Mouse (Mus musculus) heart, postnatal 0 days (tissue): ENCODE measurements around the gene Prdm16. TPM values are rescaled to one million over a fixed set of nuclear protein-coding genes. Genes with fewer than 3 reads are reported as not detected.

Experiments
- ATAC-seq: fragments of 200-750 bp; cut with Nextera tagmentation; 2 replicates; pipeline ENCODE4 v1.8.0; 2017; ENCODE audit warnings: low read depth, moderate number of reproducible peaks, moderate library complexity; ENCODE audit not compliant: insufficient read depth
- DNase-seq: peaks from one replicate; pipeline ENCODE4 v3.0.0-alpha.2; 2016; ENCODE audit warnings: low spot score
- H3K27ac ChIP-seq: fragments of 300-500 bp; sonication (generic); 2 replicates; pipeline ENCODE4 v1.5.1; 2014; ENCODE audit warnings: low read depth, mild to moderate bottlenecking
- H3K27me3 ChIP-seq: fragments of 300-500 bp; sonication (generic); 2 replicates; pipeline ENCODE4 v1.6.1; 2014; ENCODE audit warnings: low read length, mixed read lengths; ENCODE audit not compliant: control insufficient read depth, insufficient read depth
- H3K36me3 ChIP-seq: fragments of 300-500 bp; sonication (generic); replicated peaks from 2 replicates; pipeline ENCODE4 v1.6.1; 2014; ENCODE audit warnings: low read length, mixed read lengths; ENCODE audit not compliant: control insufficient read depth, insufficient read depth
- H3K4me1 ChIP-seq: fragments of 300-500 bp; sonication (generic); 2 replicates; pipeline ENCODE4 v1.6.1; 2014; ENCODE audit warnings: antibody characterized with exemption; ENCODE audit not compliant: control insufficient read depth, insufficient read depth
- H3K4me2 ChIP-seq: fragments of 300-500 bp; sonication (generic); 2 replicates; pipeline ENCODE4 v1.6.1; 2014; ENCODE audit warnings: low read depth, mild to moderate bottlenecking, low read length, moderate library complexity
- H3K4me3 ChIP-seq: fragments of 300-500 bp; sonication (generic); 2 replicates; pipeline ENCODE4 v1.5.1; 2014; ENCODE audit warnings: low read depth, low read length
- H3K9ac ChIP-seq: fragments of 300-500 bp; sonication (generic); replicated peaks from 2 replicates; pipeline ENCODE4 v1.6.1; 2014; ENCODE audit warnings: low read depth, low read length, mixed read lengths
- H3K9me3 ChIP-seq: fragments of 300-500 bp; sonication (generic); replicated peaks from 2 replicates; pipeline ENCODE4 v1.6.1; 2016; ENCODE audit warnings: low read length; ENCODE audit not compliant: control insufficient read depth
- CTCF ChIP-seq: IDR thresholded peaks from 2 replicates; pipeline ENCODE4 v1.5.1; 2016; ENCODE audit warnings: antibody characterized with exemption, control low read depth, low read depth
- EP300 ChIP-seq: IDR thresholded peaks from 2 replicates; pipeline ENCODE4 v1.6.1; 2016; ENCODE audit warnings: antibody characterized with exemption, low read depth
- WGBS: fragments of 180-500 bp; shearing (Covaris S2); extraction: QIAGEN DNeasy Blood & Tissue Kit; methylation state at CpG from one replicate; pipeline ENCODE4 v1.1.7; 2014; 5-methylcytosine and 5-hydroxymethylcytosine counted together
- polyA plus RNA-seq: library from polyadenylated mRNA; unstranded; fragments of >200 nt; fragmentation: Nextera tagmentation; extraction: Ambion mirVana; gene quantifications from 2 replicates; pipeline ENCODE4 v1.2.1, GENCODE M21; 2015
- total RNA-seq: library from RNA; depleted of rRNA; stranded (reverse); fragments of >200 nt; gene quantifications from 2 replicates; pipeline ENCODE4 v1.2.3, GENCODE M21; 2014; ENCODE audit warnings: low replicate concordance

Gene Prdm16
- total and polyA plus RNA-seq, 2 experiments from 2014 or later: 9.3 to 14.7 TPM

DNA sequence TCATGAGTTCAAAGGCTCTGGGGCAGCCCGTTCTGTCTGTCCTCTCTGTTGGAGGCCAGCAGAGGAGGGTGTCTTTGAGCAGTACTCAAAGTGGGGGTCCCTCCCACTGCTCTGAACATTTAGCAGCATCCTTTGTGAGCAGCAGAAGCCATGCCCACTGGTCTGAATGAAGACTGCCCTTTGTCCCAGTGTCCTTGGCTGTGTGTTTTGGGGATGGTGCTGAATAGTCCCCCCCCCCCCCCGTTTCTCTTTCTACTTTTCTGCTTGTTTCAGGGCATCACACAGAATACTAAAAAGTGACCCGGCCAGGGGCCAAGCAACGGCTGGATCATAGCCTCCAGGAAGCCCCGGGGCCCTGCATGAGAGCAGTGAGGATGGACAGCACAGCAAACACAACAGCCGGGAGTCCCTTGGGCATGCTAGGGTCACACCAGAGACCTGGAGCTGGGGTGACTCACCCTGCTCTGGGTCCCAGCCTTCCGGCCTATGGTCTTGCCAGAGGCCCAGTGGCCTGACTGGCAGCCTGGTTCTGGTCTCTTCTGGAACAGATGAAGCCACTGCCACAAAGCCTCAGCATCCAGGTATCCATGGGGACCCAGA, 242.4 kb downstream of the Prdm16 start:
- peak; percentile 3 for DNase-seq
- Histone ChIP-seq H3K27ac (peak overlapping the region; percentile 83), H3K4me3 (no peak overlapping the region), H3K36me3 (no peaks in the 10 kb centered on the region), H3K4me1 (peaks cover 24% of the 10 kb centered on the region), H3K9ac (no peak overlapping the region), H3K27me3 (no peaks in the 10 kb centered on the region), H3K9me3 (no peaks in the 10 kb centered on the region), H3K4me2 (no peak overlapping the region)
- ATAC-seq: no peak; the same call in 1 of the 2 replicates
- 33% methylated on average over 7 of the region's 7 CpGs for WGBS
- TF ChIP-seq CTCF: no peak
- no peak for TF ChIP-seq EP300

DNA sequence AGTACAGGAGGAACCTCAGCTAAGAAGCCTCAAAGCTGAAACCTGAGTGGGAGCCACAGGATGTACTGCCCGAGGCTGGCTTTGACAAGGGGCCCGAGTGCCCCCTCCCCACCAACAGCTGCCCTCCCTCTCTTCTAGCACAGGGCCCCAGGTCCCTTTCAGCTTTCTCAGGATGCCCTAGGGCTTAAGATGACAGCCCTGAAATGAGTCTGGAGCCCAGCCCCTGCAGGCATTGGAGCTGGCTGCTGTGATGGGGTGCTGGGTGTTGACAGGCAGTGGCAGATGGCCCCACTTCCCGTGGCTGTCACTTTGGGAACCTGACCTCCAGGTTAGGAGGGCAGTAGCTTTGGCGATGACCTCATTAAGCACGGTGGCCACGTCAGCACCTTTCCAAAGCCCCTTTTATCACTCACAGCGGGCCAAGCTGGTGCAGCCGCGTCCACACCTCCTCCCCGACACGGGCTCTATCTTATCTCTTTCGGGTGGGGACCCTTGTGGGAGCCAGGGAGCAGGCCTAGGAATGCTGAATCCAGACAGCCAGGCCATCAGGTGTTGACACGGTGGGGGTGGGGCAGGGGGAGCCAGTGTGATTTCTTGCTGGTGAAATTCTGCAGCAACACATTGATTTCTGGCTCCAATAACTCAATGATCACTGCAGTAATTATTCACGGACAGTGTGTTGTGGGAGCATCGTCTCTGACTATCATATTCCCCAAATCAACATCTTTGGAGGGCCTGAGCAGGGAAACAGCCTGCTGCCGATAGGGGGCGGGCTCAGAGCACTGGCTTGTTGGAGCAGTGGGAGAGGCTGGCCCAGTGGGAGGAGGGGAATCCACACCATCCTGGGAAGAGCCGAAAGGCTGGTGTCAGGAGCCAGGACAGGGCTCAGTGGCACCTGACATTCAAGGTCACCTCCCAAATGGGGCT, 243.2 kb downstream of the Prdm16 start:
- 4% methylated on average over 18 of the region's 18 CpGs for WGBS
- Histone ChIP-seq H3K4me3 (no peak overlapping the region), H3K9ac (no peak overlapping the region), H3K27ac (peak overlapping the region; percentile 83), H3K4me2 (no peak overlapping the region), H3K36me3 (no peaks in the 10 kb centered on the region), H3K9me3 (no peaks in the 10 kb centered on the region), H3K27me3 (no peaks in the 10 kb centered on the region), H3K4me1 (peaks cover 24% of the 10 kb centered on the region)
- DNase-seq (peak; percentile 88), ATAC-seq (peak; percentile 93)
- TF ChIP-seq EP300 (peak; percentile 91), CTCF (peak; percentile 75)

DNA sequence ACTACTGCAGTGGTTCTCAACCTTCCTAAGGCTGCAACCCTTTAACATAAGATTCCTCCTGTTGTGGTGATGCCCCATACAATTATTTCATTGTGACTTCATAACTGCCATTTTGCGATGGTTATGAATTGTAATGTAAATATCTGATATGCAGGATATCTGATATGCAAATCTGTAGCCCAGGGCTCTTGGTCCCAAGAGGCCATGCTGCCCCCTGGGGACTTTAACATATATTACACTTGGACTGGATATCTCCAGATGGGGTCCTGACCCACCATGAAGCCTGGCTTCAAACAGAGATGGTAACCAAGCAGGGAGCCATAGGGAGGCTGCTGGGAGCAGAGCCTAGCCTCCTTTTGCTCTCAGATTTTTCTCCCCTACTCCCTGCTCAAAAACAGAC, 244.0 kb downstream of the Prdm16 start:
- peak; percentile 16 for TF ChIP-seq CTCF
- no peak for TF ChIP-seq EP300
- H3K27ac ChIP-seq: peak overlapping the region; percentile 83
- H3K4me1 ChIP-seq: peaks cover 24% of the 10 kb centered on the region
- no peak overlapping the region for H3K4me2 ChIP-seq
- H3K27me3 ChIP-seq: no peaks in the 10 kb centered on the region
- H3K9ac ChIP-seq: no peak overlapping the region
- no peaks in the 10 kb centered on the region for H3K9me3 ChIP-seq
- H3K4me3 ChIP-seq: no peak overlapping the region
- 83% methylated on average over 1 of the region's 1 CpGs for whole genome bisulfite sequencing
- ATAC-seq: no peak
- H3K36me3 ChIP-seq: no peaks in the 10 kb centered on the region
- no peak for DNase-seq

DNA sequence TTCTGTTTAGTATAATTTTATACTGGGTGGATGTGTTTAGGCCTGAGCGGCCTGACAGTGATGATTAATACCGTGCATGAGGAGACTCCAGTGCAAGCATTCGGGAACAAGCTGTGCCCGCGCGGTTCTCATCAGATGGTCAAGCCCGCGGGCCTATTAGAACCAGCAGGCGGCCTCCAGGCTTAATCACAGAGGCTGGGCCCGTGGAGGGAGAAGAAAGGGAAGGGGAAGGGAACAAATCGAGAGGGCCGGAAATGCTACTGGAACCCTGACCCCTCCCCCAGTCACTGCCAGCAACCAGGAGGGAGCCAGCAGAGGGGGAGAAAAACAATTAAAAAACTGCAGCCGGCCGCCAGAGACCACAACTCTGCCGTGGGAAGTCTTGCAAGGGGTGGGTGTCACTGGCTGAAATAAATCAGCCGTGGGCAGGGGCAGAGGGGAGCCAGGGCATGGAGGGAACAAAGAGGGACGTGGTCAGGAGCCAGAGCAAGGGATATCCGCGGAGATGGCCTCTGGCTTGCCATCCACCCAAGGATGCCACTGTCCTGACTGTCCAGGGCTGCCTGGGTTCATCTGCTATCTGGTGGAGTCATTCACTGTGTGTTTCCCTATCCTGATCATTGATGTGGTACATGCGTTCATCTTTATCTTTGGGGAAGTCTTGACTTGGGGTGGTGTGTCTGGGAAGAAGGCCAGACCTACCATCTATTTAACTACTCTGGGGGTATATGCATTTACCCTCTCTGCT, 246.2 kb downstream of the Prdm16 start:
- H3K4me3 ChIP-seq: no peak overlapping the region
- no peaks in the 10 kb centered on the region for H3K27me3 ChIP-seq
- H3K36me3 ChIP-seq: no peaks in the 10 kb centered on the region
- no peak for ATAC-seq
- TF ChIP-seq CTCF: peak; percentile 5; the same call in 1 of the 2 replicates
- TF ChIP-seq EP300: no peak
- peak overlapping the region; percentile 44 for H3K9ac ChIP-seq
- no peak overlapping the region for H3K4me2 ChIP-seq
- H3K27ac ChIP-seq: no peak overlapping the region
- peak; percentile 44 for DNase-seq
- 34% methylated on average over 20 of the region's 20 CpGs for WGBS
- H3K4me1 ChIP-seq: peaks cover 37% of the 10 kb centered on the region
- H3K9me3 ChIP-seq: no peaks in the 10 kb centered on the region

- H3K9ac ChIP-seq: no peak overlapping the region
- ATAC-seq (no peak), DNase-seq (no peak)
- 82% methylated on average over 2 of the region's 2 CpGs for WGBS
- H3K27ac ChIP-seq: no peak overlapping the region
- peaks cover 40% of the 10 kb centered on the region for H3K4me1 ChIP-seq
- TF ChIP-seq CTCF: no peak
- no peak for TF ChIP-seq EP300
- no peak overlapping the region for H3K4me3 ChIP-seq
- H3K36me3 ChIP-seq: no peaks in the 10 kb centered on the region
- no peaks in the 10 kb centered on the region for H3K9me3 ChIP-seq
- H3K27me3 ChIP-seq: no peaks in the 10 kb centered on the region
- H3K4me2 ChIP-seq: no peak overlapping the region
Observed at GRCm38 (mm10) chr4:154389641-154390040, 247.0 kb downstream of the Prdm16 start.
